In genomic region chr6:89679291-89679835, GRCm38 (mm10) we compare ENCODE assay signal across 9 mouse cellular contexts. TPM values are rescaled to one million over a fixed set of nuclear protein-coding genes. Genes with fewer than 3 reads are reported as not detected.
DNase-seq lines count a peak whose midpoint lies in the region; ATAC-seq lines count a peak whose summit lies in the region.
"Had no signal": no experiment of that assay in that cellular context is flagged by ENCODE, and none has a peak within 500 bp of the region (broad histone marks: within the 10 kb centered on the region; RNA-seq: fewer than 3 reads in every experiment).

No protein-coding gene starts in this region.

- no peak overlapping the region for H3K4me3 ChIP-seq in forebrain, embryonic 16.5 days (replicated peaks; ENCODE audit: low read length)
- no peak overlapping the region for H3K4me3 ChIP-seq in hindbrain, embryonic 13.5 days
- H3K4me3 ChIP-seq: limb, embryonic 12.5 days had no signal

- H3K4me2 ChIP-seq in forebrain, embryonic 16.5 days (ENCODE audit: low read length): no peak overlapping the region
- H3K4me2 ChIP-seq in hindbrain, embryonic 13.5 days: no peak overlapping the region
- H3K4me2 ChIP-seq: limb, embryonic 12.5 days had no signal

- 20% methylated on average over 10 of the region's 10 CpGs for WGBS in forebrain, embryonic 16.5 days
- WGBS in hindbrain, embryonic 13.5 days: 19% methylated on average over 10 of the region's 10 CpGs

- peak; percentile 64 for DNase-seq in Muller cell, postnatal 12 days (ENCODE audit: inconsistent ontology term)
- peak; percentile 71 to 76 for DNase-seq in cerebellum, adult 18-20 months
- DNase-seq in layer of hippocampus, adult 9-11 months: peak; percentile 53
- peak; percentile 70 for DNase-seq in lung, postnatal 14 days
- peak; percentile 86 for DNase-seq in retina, embryonic 14.5 days (ENCODE audit: low spot score)
- DNase-seq in thymus, postnatal 4 days: peak; percentile 78

- H3K36me3 ChIP-seq in forebrain, embryonic 16.5 days (ENCODE audit: control insufficient read depth, insufficient read depth): no peaks in the 10 kb centered on the region
- peaks cover 19% of the 10 kb centered on the region for H3K36me3 ChIP-seq in hindbrain, embryonic 13.5 days

- no peak overlapping the region for H3K27ac ChIP-seq in forebrain, embryonic 16.5 days (ENCODE audit: low read length)
- no peak overlapping the region for H3K27ac ChIP-seq in hindbrain, embryonic 13.5 days
- H3K27ac ChIP-seq: limb, embryonic 12.5 days had no signal

- no peaks in the 10 kb centered on the region for H3K4me1 ChIP-seq in forebrain, embryonic 16.5 days (replicated peaks; ENCODE audit: control insufficient read depth, insufficient read depth, low read length)
- 0 out of 2 replicates have a peak, but pooled peaks cover 4% of the 10 kb centered on the region for H3K4me1 ChIP-seq in hindbrain, embryonic 13.5 days (replicated peaks)
- H3K4me1 ChIP-seq: limb, embryonic 12.5 days had no signal

- H3K9ac ChIP-seq in forebrain, embryonic 16.5 days (replicated peaks; ENCODE audit: low read depth, low read length): no peak overlapping the region
- H3K9ac ChIP-seq in hindbrain, embryonic 13.5 days: no peak overlapping the region
- H3K9ac ChIP-seq: limb, embryonic 12.5 days had no signal

- H3K9me3 ChIP-seq in forebrain, embryonic 16.5 days (ENCODE audit: control insufficient read depth, low read length): no peaks in the 10 kb centered on the region
- no peaks in the 10 kb centered on the region for H3K9me3 ChIP-seq in hindbrain, embryonic 13.5 days

- H3K27me3 ChIP-seq in forebrain, embryonic 16.5 days (replicated peaks; ENCODE audit: control insufficient read depth, insufficient read depth, low read length): no peaks in the 10 kb centered on the region
- H3K27me3 ChIP-seq in hindbrain, embryonic 13.5 days: 0 out of 2 replicates have a peak, but pooled peaks cover 2% of the 10 kb centered on the region
- H3K27me3 ChIP-seq: limb, embryonic 12.5 days had no signal

- peak; percentile 56 for ATAC-seq in forebrain, embryonic 16.5 days
- ATAC-seq in hindbrain, embryonic 13.5 days (ENCODE audit: low FRiP score): peak; percentile 83

RNA-seq across cellular contexts. Expression of gene Vmn1r40, which starts 28.0 kb away (rescaled TPM):
- not detected in 2 replicates for polyA plus RNA-seq in forebrain, embryonic 16.5 days (2015; fragmentation: Nextera tagmentation; extraction: Ambion mirVana)
- polyA plus RNA-seq in hindbrain, embryonic 13.5 days (2015; fragmentation: Nextera tagmentation; extraction: Ambion mirVana): not detected in 2 replicates
- polyA plus RNA-seq: limb, embryonic 12.5 days had no signal

RNA-seq across cellular contexts. Expression of gene Txnrd3, which starts 35.6 kb away (rescaled TPM):
- polyA plus RNA-seq in forebrain, embryonic 16.5 days (2015; fragmentation: Nextera tagmentation; extraction: Ambion mirVana): 11.1 and 11.9 TPM in 2 replicates
- polyA plus RNA-seq in hindbrain, embryonic 13.5 days (2015; fragmentation: Nextera tagmentation; extraction: Ambion mirVana): 12.8 and 13.8 TPM in 2 replicates
